Mouse (Mus musculus) frontal cortex, adult 2 months (tissue): Measurements from ENCODE around the gene Ctss. TPM values are rescaled to one million over a fixed set of nuclear protein-coding genes. Genes with fewer than 3 reads are reported as not detected.

Experiments used
- polyA plus RNA-seq: library from polyadenylated mRNA; depleted of rRNA; stranded (reverse); fragments of >200 nt; gene quantifications from 2 replicates; pipeline ENCODE4 v1.2.3, GENCODE M21; 2012; rRNA removed

The Ctss gene
- polyA plus RNA-seq, 1 experiment, result 95.0 TPM

Other genes with a start within 250 kb of the Ctss start
- 30.2 and 30.8 TPM in 2 replicates for gene Mindy1, start 245.4 kb upstream of the Ctss start, polyA plus RNA-seq
- gene Prune1, start 244.7 kb upstream of the Ctss start, polyA plus RNA-seq, result 23.1 and 25.3 TPM in 2 replicates
- gene Anxa9, start 219.6 kb upstream of the Ctss start, polyA plus RNA-seq, result 2.5 and 2.6 TPM in 2 replicates
- gene Cers2, start 212.0 kb upstream of the Ctss start, polyA plus RNA-seq, result 93.9 and 99.4 TPM in 2 replicates
- 32.8 and 36.6 TPM in 2 replicates for gene Setdb1, start 169.6 kb upstream of the Ctss start, polyA plus RNA-seq
- not detected in 2 replicates for gene 4930558C23Rik, start 123.9 kb upstream of the Ctss start, polyA plus RNA-seq
- 44.7 and 48.2 TPM in 2 replicates for gene Arnt, start 92.4 kb upstream of the Ctss start, polyA plus RNA-seq
- gene Ctsk, start 27.5 kb upstream of the Ctss start, polyA plus RNA-seq, result 5.3 and 6.5 TPM in 2 replicates
- not detected in 2 replicates for gene Hormad1, start 32.9 kb downstream of the Ctss start, polyA plus RNA-seq
- gene Golph3l, start 62.1 kb downstream of the Ctss start, polyA plus RNA-seq, result 15.7 and 16.8 TPM in 2 replicates
- gene Ensa, start 98.2 kb downstream of the Ctss start, polyA plus RNA-seq, result 154 and 164 TPM in 2 replicates
- 43.3 and 47.0 TPM in 2 replicates for gene Mcl1, start 132.0 kb downstream of the Ctss start, polyA plus RNA-seq
- gene Adamtsl4, start 161.1 kb downstream of the Ctss start, polyA plus RNA-seq, result 3.5 and 4.1 TPM in 2 replicates
- gene Ecm1, start 212.8 kb downstream of the Ctss start, polyA plus RNA-seq, result 19.9 and 23.0 TPM in 2 replicates
- gene Tars2, start 233.4 kb downstream of the Ctss start, polyA plus RNA-seq, result 37.5 and 38.4 TPM in 2 replicates